Mouse (Mus musculus) spleen, postnatal 14 days (tissue): ENCODE data around the gene Mamdc4.
A peak's percentile ranks its signal among the peaks of the same experiment; 100 is the strongest.
"Not testable (repeated sequence)": the region's sequence is repeated elsewhere in the genome, so short reads cannot be mapped to it uniquely, and the experiment has no call there.

Experiments
- DNase-seq, 2 experiments: peaks; one replicate each; pipeline ENCODE4 v3.0.0; 2021 to 2022; ENCODE audit warnings: low spot score in 2 of 2

Mamdc4 gene

GRCm38 (mm10) chr2:25560551-25560950 is 14.1 kb downstream of the Mamdc4 start:
- DNase-seq = no peak

GRCm38 (mm10) chr2:25558774-25559173 is 15.9 kb downstream of the Mamdc4 start:
- DNase-seq = no peak

- no peak for DNase-seq
These were observed 16.7 kb downstream of the Mamdc4 start for GRCm38 (mm10) chr2:25557964-25558360.

- DNase-seq = peak; percentile 86 to 93
These were observed 17.3 kb downstream of the Mamdc4 start, which contains the start of gene Edf1 for GRCm38 (mm10) chr2:25557221-25557963. TSS of gene Edf1 (plus strand) at chr2:25557847.

GRCm38 (mm10) chr2:25556296-25556695 is 18.3 kb downstream of the Mamdc4 start:
- DNase-seq = no peak

GRCm38 (mm10) chr2:25555479-25555878 is 19.2 kb downstream of the Mamdc4 start:
- DNase-seq = not testable (repeated sequence)

- DNase-seq = not testable (repeated sequence)
These were observed 21.4 kb downstream of the Mamdc4 start for GRCm38 (mm10) chr2:25553171-25553786.

- DNase-seq = peak in 1 of 2 experiments; percentile 35
These were observed 23.5 kb downstream of the Mamdc4 start for GRCm38 (mm10) chr2:25551186-25551585.

GRCm38 (mm10) chr2:25549021-25549991 is 25.3 kb downstream of the Mamdc4 start:
- DNase-seq = no peak

- DNase-seq = peak; percentile 96 to 97
These were observed 27.7 kb downstream of the Mamdc4 start, which contains the start of gene Traf2 for GRCm38 (mm10) chr2:25546811-25547491. TSS of gene Traf2 (minus strand) at chr2:25546940.

GRCm38 (mm10) chr2:25545996-25546810 is 28.4 kb downstream of the Mamdc4 start:
- DNase-seq = no peak

GRCm38 (mm10) chr2:25541644-25542367 is 32.8 kb downstream of the Mamdc4 start:
- no peak for DNase-seq

- DNase-seq = no peak
These were observed 34.1 kb downstream of the Mamdc4 start for GRCm38 (mm10) chr2:25540541-25540948.

- DNase-seq = no peak
These were observed 38.1 kb downstream of the Mamdc4 start for GRCm38 (mm10) chr2:25536531-25536930.

GRCm38 (mm10) chr2:25534866-25535182 is 39.8 kb downstream of the Mamdc4 start:
- no peak for DNase-seq

GRCm38 (mm10) chr2:25534178-25534865 is 40.3 kb downstream of the Mamdc4 start:
- DNase-seq = peak in 1 of 2 experiments; percentile 39

- DNase-seq = no peak
These were observed 40.9 kb downstream of the Mamdc4 start for GRCm38 (mm10) chr2:25533707-25534106.

- no peak for DNase-seq
These were observed 47.9 kb downstream of the Mamdc4 start for GRCm38 (mm10) chr2:25526510-25527302.
